Mouse (Mus musculus): ENCODE data around the gene Usp9x. TPM values are rescaled to one million over a fixed set of nuclear protein-coding genes. Genes with fewer than 3 reads are reported as not detected.

Gene Usp9x
- polyA plus RNA-seq (2012; rRNA removed), result 47.6 and 50.8 TPM in 2 replicates

GRCm38 (mm10) chrX:13071241-13071775 lies at the start of gene Usp9x:
Gene Usp9x (plus strand): TSS chrX:13071498.

Other genes starting within 250 kb of the Usp9x start
- gene Ddx3x, start 209.5 kb downstream of the Usp9x start, polyA plus RNA-seq (2012; rRNA removed), result 119 and 124 TPM in 2 replicates